Mouse (Mus musculus) hindbrain, embryonic 10.5 days (tissue): Measurements from ENCODE around the gene Aplf. TPM values are rescaled to one million over a fixed set of nuclear protein-coding genes. Genes with fewer than 3 reads are reported as not detected.
"Not testable (repeated sequence)": the region's sequence is repeated elsewhere in the genome, so short reads cannot be mapped to it uniquely, and the experiment has no call there.

Experiments
- DNase-seq: peaks from one replicate; pipeline ENCODE4 v3.0.0-alpha.2; 2017; ENCODE audit warnings: low spot score
- H3K27ac ChIP-seq: fragments of 300-500 bp; sonication (generic); 2 replicates; pipeline ENCODE4 v1.5.1; 2016; ENCODE audit warnings: mild to moderate bottlenecking, moderate library complexity
- H3K27me3 ChIP-seq: fragments of 300-500 bp; sonication (generic); 2 replicates; pipeline ENCODE4 v1.6.1; 2016; ENCODE audit warnings: mild to moderate bottlenecking; ENCODE audit not compliant: poor library complexity, insufficient read depth, severe bottlenecking
- H3K36me3 ChIP-seq: fragments of 300-500 bp; sonication (generic); 2 replicates; pipeline ENCODE4 v1.6.1; 2016; ENCODE audit warnings: mild to moderate bottlenecking, moderate library complexity
- H3K4me1 ChIP-seq: fragments of 300-500 bp; sonication (generic); replicated peaks from 2 replicates; pipeline ENCODE4 v1.6.1; 2016; ENCODE audit warnings: mild to moderate bottlenecking
- H3K4me3 ChIP-seq: fragments of 300-500 bp; sonication (generic); 2 replicates; pipeline ENCODE4 v1.5.1; 2016; ENCODE audit warnings: mild to moderate bottlenecking, moderate library complexity
- H3K9me3 ChIP-seq: fragments of 300-500 bp; sonication (generic); 2 replicates; pipeline ENCODE4 v1.6.1; 2016; ENCODE audit warnings: mild to moderate bottlenecking, moderate library complexity
- WGBS: fragments of 180-500 bp; shearing (Covaris S2); methylation state at CpG from one replicate; pipeline ENCODE4 v1.1.7; 2016; 5-methylcytosine and 5-hydroxymethylcytosine counted together
- polyA plus RNA-seq: library from polyadenylated mRNA; unstranded; fragments of >200 nt; fragmentation: Nextera tagmentation; extraction: Ambion mirVana; gene quantifications from 2 replicates; pipeline ENCODE4 v1.2.1, GENCODE M21; 2016

Gene Aplf
- polyA plus RNA-seq, 1 experiment from 2014 or later, result 14.8 TPM

DNA sequence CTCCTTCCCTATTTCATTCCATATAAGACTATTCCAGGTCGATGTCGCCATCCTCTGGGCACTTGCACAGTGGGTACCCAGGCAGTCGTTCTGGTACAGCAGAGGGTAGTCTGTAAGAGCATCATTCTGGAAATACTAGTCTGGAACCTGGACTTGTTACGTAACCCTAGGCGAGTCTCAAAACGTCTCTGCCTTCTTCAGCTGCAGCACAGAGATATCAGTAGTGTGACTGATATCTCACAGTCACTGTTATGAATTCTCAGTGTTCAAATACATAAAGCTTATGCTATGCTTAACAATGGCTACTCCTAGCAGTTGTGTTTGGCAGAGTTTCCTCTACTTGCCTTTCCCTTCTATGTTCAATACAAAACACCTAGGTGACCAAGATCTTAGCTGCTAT is 9.8 kb downstream of the Aplf start:
- 77% methylated on average over 6 of the region's 6 CpGs for WGBS
- no peak overlapping the region for H3K4me3 ChIP-seq
- H3K27ac ChIP-seq, result no peak overlapping the region
- H3K27me3 ChIP-seq, result no peaks in the 10 kb centered on the region
- H3K4me1 ChIP-seq, result no peaks in the 10 kb centered on the region
- peaks cover 3% of the 10 kb centered on the region for H3K9me3 ChIP-seq
- H3K36me3 ChIP-seq, result peaks cover 25% of the 10 kb centered on the region
- no peak for DNase-seq

DNA sequence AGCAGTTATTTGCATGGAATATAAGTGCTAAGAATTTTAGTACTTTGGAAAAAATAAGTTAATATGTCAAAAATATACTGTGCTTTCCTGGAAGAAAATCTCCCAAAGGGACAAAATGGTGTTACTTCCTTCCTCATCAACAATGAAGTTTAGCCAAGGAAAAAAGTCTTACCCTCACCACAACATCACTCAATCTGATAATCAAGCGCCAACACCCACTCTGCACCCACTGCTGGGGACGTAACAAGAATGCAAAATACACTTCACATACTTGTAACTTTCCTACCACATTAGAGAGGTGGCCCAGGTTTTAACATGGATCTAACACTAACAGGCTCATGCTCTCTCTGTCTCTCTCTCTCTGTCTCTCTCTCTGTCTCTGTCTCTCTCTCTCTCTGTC is 10.3 kb downstream of the Aplf start:
- Histone ChIP-seq H3K27ac (no peak overlapping the region), H3K9me3 (peaks cover 3% of the 10 kb centered on the region), H3K4me3 (no peak overlapping the region), H3K27me3 (no peaks in the 10 kb centered on the region), H3K36me3 (peaks cover 24% of the 10 kb centered on the region), H3K4me1 (no peaks in the 10 kb centered on the region)
- WGBS, result 85% methylated on average over 2 of the region's 2 CpGs
- DNase-seq, result no peak

DNA sequence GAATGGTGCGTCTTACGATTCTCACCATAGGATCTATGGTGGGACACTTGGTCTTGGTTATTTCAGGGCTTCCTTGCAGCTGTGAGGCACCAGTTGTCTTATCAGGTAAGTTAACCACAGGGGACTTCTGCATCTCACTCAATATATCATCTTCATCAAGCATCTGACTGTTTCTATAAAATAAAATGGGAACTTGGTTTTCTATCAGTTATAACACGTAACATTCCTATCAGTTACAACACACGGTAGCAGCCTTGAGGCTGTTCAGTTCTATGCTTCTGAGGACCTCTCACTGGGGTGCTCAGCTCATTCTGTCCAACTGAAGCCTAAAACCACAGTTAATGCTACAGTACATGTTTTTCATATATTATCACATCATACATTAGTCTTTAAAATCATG is 13.2 kb downstream of the Aplf start:
- H3K27ac ChIP-seq, result no peak overlapping the region
- no peaks in the 10 kb centered on the region for H3K27me3 ChIP-seq
- H3K4me3 ChIP-seq, result no peak overlapping the region
- 94% methylated on average over 4 of the region's 4 CpGs for WGBS
- H3K4me1 ChIP-seq, result no peaks in the 10 kb centered on the region
- peaks cover 22% of the 10 kb centered on the region for H3K36me3 ChIP-seq
- no peak for DNase-seq
- no peaks in the 10 kb centered on the region for H3K9me3 ChIP-seq

DNA sequence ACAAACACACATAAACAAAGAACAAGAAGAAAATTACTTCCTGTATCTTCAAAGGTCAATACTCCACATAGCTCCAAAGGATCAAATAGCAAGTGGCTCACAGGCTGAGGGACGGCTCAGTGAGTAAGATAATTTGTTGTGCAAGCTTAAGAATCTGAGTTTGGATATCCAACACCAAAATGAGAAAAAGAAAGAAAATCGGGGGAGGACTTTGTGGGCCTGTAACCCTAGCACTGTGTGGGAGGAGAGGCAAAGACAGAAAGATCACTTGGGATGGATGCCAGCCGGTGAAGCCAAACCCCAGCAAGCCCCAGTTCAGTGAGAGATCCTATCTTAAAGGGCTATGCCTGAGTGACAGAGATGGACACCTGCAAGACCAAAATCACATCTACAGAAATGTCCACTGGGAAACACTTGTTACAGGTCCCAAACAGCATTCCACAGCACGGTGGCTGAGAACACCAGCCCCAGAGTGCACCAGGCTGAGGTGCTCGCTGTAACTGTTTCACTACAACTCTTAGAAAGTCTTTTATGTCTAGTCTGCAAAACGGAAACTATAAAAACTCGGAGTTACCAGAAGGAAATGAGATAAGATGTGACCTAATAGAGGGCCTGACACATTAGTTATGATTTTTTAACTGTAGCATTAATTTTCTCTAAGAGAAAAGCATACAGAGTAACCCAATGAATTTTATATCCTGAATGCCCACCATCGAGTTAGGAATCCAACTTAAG is 17.9 kb downstream of the Aplf start:
- peaks cover 34% of the 10 kb centered on the region for H3K36me3 ChIP-seq
- no peak overlapping the region for H3K4me3 ChIP-seq
- H3K9me3 ChIP-seq, result no peaks in the 10 kb centered on the region
- 77% methylated on average over 8 of the region's 8 CpGs for WGBS
- H3K27me3 ChIP-seq, result no peaks in the 10 kb centered on the region
- H3K27ac ChIP-seq, result no peak overlapping the region
- DNase-seq, result no peak
- no peaks in the 10 kb centered on the region for H3K4me1 ChIP-seq

GRCm38 (mm10) chr6:87653478-87653877 is 18.5 kb downstream of the Aplf start:
- H3K27me3 ChIP-seq, result no peaks in the 10 kb centered on the region

DNA sequence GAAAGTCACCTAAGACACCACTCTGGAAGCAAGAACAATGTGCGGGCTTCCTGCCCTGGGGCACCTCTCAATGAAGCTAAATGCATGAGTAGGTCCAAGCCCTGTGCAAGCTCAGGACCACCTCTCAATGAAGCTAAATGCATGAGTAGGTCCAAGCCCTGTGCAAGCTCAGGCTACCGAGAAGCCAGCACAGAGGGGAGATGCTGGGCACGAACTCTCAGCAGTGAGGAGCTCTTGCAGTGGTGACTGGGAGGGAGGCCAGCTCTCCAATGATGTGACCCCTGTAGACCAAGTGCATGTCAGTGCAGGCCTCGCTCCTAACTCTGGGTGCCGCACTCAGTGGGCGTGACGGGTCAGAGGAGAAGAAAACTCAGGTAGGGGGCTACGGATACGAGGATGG is 19.3 kb downstream of the Aplf start:
- WGBS, result 84% methylated on average over 9 of the region's 9 CpGs
- H3K9me3 ChIP-seq, result no peaks in the 10 kb centered on the region
- no peak overlapping the region for H3K4me3 ChIP-seq
- no peaks in the 10 kb centered on the region for H3K4me1 ChIP-seq
- no peaks in the 10 kb centered on the region for H3K27me3 ChIP-seq
- peaks cover 24% of the 10 kb centered on the region for H3K36me3 ChIP-seq
- no peak for DNase-seq
- H3K27ac ChIP-seq, result no peak overlapping the region

More at GRCm38 (mm10) chr6:87653478-87653877, 18.5 kb downstream of the Aplf start:
- H3K27ac ChIP-seq, result no peak overlapping the region
- 78% methylated on average over 3 of the region's 3 CpGs for whole genome bisulfite sequencing
- no peaks in the 10 kb centered on the region for H3K4me1 ChIP-seq
- no peak overlapping the region for H3K4me3 ChIP-seq
- H3K36me3 ChIP-seq, result peaks cover 31% of the 10 kb centered on the region
- DNase-seq, result no peak
- no peaks in the 10 kb centered on the region for H3K9me3 ChIP-seq

DNA sequence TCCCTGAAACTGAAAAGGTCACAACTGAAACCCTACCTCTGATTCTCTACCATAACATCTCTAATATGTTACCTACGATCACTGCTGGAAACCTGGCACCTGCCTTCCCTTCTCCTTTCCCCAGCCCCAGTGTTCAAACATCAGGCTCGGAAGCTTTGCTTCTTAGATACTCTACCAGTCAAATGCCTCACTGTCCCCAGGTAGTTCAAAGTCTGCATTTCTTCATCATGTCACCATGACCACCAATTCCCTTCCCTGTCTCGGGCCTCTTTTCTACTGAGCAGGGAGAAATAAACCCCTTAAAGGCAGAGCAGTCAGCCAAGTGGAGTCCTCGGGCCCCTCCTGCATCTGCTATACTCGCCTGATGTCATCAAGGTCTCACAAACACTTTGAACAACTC is 20.2 kb downstream of the Aplf start:
- H3K36me3 ChIP-seq, result peaks cover 22% of the 10 kb centered on the region
- WGBS, result 92% methylated on average over 5 of the region's 5 CpGs
- H3K27ac ChIP-seq, result no peak overlapping the region
- no peak for DNase-seq
- no peaks in the 10 kb centered on the region for H3K4me1 ChIP-seq
- H3K4me3 ChIP-seq, result no peak overlapping the region
- H3K27me3 ChIP-seq, result no peaks in the 10 kb centered on the region
- H3K9me3 ChIP-seq, result no peaks in the 10 kb centered on the region

- no peak overlapping the region for H3K4me3 ChIP-seq
- H3K36me3 ChIP-seq, result peaks cover 9% of the 10 kb centered on the region; the same call in 1 of the 2 replicates
- H3K27me3 ChIP-seq, result 0 out of 2 replicates have a peak, but pooled peaks cover 6% of the 10 kb centered on the region
- no peak for DNase-seq
- no peaks in the 10 kb centered on the region for H3K9me3 ChIP-seq
- 80% methylated on average over 11 of the region's 11 CpGs for WGBS
- no peak overlapping the region for H3K27ac ChIP-seq
- H3K4me1 ChIP-seq, result no peaks in the 10 kb centered on the region
Measured at GRCm38 (mm10) chr6:87638134-87638660, 33.8 kb downstream of the Aplf start.

DNA sequence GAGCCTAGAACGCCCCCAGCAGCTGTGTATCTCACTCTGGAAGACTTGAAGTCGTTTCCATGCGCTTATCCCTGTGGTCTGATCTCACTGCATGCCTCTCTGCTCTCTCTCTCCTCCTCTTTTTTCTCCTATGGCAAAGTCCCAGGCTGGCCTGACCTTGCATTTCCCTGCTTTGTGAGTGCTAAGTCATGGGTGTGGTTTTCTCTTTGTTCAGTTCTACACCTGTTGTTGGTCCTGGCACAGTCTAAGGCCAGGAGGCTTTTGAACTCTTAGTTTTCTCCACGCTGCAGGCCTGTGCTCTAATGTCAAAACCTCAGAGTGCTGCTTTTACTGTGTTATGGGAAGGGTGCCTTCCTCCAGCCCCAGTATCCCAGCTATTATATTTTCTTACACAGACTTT is 39.8 kb downstream of the Aplf start:
- Histone ChIP-seq H3K4me3 (no peak overlapping the region), H3K27me3 (no peaks in the 10 kb centered on the region), H3K4me1 (no peaks in the 10 kb centered on the region), H3K36me3 (peaks cover 11% of the 10 kb centered on the region), H3K27ac (no peak overlapping the region), H3K9me3 (0 out of 2 replicates have a peak, but pooled peaks cover 4% of the 10 kb centered on the region)
- DNase-seq, result no peak
- WGBS, result 85% methylated on average over 4 of the region's 4 CpGs

- 77% methylated on average over 15 of the region's 15 CpGs for WGBS
- H3K27me3 ChIP-seq, H3K27ac ChIP-seq, H3K9me3 ChIP-seq, DNase-seq, H3K4me1 ChIP-seq, H3K4me3 ChIP-seq: not testable (repeated sequence)
- peaks cover 11% of the 10 kb centered on the region for H3K36me3 ChIP-seq
Measured at GRCm38 (mm10) chr6:87628936-87629335, 43.1 kb downstream of the Aplf start.

DNA sequence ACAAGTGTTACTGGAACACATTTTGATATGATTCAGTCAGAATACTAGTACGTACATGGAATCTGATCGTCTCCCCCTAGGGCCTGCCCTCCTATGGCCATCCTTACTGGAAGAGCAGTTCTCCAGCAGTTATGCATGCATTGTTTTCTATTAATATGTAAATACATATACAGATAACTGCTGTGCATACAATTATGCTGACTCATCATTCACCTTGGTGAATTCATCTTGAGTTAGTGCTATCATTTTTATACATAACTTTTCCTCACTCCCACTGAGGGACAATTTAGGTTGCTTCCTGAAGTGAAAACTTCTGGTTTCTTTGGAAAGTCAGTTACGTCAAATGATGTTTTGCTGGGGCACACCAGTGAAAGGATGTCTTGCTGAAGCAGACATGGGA is 48.8 kb downstream of the Aplf start:
- peaks cover 17% of the 10 kb centered on the region; the same call in 1 of the 2 replicates for H3K4me1 ChIP-seq
- no peaks in the 10 kb centered on the region for H3K9me3 ChIP-seq
- 92% methylated on average over 3 of the region's 3 CpGs for WGBS
- DNase-seq, result no peak
- H3K27me3 ChIP-seq, result no peaks in the 10 kb centered on the region
- no peaks in the 10 kb centered on the region for H3K36me3 ChIP-seq
- H3K27ac ChIP-seq, result no peak overlapping the region
- no peak overlapping the region for H3K4me3 ChIP-seq

DNA sequence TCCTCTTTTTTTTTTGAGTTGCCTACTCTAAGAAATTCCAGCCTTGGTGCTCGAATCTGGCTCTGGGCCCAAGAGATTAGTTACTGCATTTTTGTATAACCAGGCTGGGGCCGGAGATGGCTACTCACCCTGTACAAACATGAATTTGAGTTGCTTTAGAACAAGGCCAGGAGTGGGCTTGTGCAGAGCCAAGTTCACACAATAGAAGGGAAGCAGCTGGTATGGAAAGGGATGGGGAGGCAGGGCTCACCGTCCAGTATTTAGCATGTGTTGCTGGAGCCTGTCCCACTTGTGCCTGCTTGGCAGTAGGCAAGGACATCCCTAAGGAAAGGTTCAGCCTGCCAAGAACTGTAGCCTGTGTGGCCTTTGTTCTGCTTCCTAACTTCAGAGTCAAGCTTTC is 50.7 kb downstream of the Aplf start:
- no peak for DNase-seq
- no peak overlapping the region for H3K27ac ChIP-seq
- no peaks in the 10 kb centered on the region for H3K36me3 ChIP-seq
- H3K4me3 ChIP-seq, result no peak overlapping the region
- H3K4me1 ChIP-seq, result peaks cover 17% of the 10 kb centered on the region; the same call in 1 of the 2 replicates
- no peaks in the 10 kb centered on the region for H3K9me3 ChIP-seq
- H3K27me3 ChIP-seq, result no peaks in the 10 kb centered on the region
- 87% methylated on average over 3 of the region's 3 CpGs for WGBS

- WGBS, result 78% methylated on average over 8 of the region's 8 CpGs
- H3K4me1 ChIP-seq, result peaks cover 17% of the 10 kb centered on the region; the same call in 1 of the 2 replicates
Measured at GRCm38 (mm10) chr6:87618021-87618420, 54.0 kb downstream of the Aplf start.

More at GRCm38 (mm10) chr6:87618021-87618420, 54.0 kb downstream of the Aplf start:
- H3K27ac ChIP-seq, result no peak overlapping the region
- H3K9me3 ChIP-seq, result no peaks in the 10 kb centered on the region
- no peak for DNase-seq
- H3K36me3 ChIP-seq, result no peaks in the 10 kb centered on the region
- H3K4me3 ChIP-seq, result no peak overlapping the region
- H3K27me3 ChIP-seq, result no peaks in the 10 kb centered on the region
